Mouse (Mus musculus) megakaryocyte progenitor cell, adult 5-6 weeks (primary cell): ENCODE measurements around the gene Mtch2. TPM values are rescaled to one million over a fixed set of nuclear protein-coding genes. Genes with fewer than 3 reads are reported as not detected.
"Not testable (repeated sequence)": the region's sequence is repeated elsewhere in the genome, so short reads cannot be mapped to it uniquely, and the experiment has no call there.

Experiments used
- ATAC-seq: replicated peaks from 2 replicates; pipeline ENCODE4 v1.8.0; 2016; ENCODE audit warnings: mild to moderate bottlenecking, moderate TSS enrichment, inconsistent platforms; ENCODE audit not compliant: poor library complexity
- total RNA-seq, 2 experiments: library from RNA; stranded (forward) in 1 of 2; stranded (reverse) in 1 of 2; fragments of 157-497, 149-512 nt in 1 of 2; fragments of 200-1000 nt in 1 of 2; gene quantifications; 2 replicates each; pipeline versions ENCODE4 v1.2.3 to v1.2.4; 2015 to 2017

Gene Mtch2
- total RNA-seq (2015): 155 and 176 TPM in 2 replicates
- 170 and 182 TPM in 2 replicates for total RNA-seq (2017)

DNA sequence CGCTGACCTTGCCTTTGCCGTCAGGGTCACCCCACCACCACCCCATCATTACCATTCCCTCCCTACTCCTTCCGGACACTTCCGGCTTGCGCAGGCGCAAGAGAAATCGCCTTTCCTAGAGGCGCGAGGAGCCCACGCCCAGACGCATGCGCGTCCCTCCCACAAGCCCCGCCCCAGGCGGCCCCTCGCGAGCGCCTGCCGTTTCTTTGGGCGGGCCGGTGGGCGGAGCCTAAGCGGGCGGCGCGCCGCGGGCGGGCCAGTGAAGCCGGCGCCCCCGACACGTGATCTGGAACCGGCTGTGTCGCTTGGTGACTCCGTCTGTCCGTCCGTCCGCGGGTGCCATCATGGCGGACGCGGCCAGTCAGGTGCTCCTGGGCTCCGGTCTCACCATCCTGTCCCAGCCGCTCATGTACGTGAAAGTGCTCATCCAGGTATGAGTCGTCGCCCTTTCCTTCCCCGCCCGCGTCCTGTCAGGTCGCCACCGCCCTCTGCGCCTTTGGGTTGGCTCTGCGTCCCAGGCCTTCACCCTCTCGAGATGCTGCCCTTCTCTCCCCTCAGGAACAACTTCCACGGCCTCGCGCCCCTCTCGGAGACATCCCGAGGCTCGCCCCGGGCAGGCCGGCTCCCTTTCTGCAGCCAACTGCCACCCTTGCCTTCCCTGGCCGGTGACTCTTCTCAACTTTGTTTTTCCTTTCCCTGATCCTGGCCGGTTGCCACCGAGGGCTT is at the start of gene Mtch2:
Gene Mtch2, plus strand, starts transcription at position 201 of the 726 bp plus-strand sequence.
- ATAC-seq: peak; percentile 88

DNA sequence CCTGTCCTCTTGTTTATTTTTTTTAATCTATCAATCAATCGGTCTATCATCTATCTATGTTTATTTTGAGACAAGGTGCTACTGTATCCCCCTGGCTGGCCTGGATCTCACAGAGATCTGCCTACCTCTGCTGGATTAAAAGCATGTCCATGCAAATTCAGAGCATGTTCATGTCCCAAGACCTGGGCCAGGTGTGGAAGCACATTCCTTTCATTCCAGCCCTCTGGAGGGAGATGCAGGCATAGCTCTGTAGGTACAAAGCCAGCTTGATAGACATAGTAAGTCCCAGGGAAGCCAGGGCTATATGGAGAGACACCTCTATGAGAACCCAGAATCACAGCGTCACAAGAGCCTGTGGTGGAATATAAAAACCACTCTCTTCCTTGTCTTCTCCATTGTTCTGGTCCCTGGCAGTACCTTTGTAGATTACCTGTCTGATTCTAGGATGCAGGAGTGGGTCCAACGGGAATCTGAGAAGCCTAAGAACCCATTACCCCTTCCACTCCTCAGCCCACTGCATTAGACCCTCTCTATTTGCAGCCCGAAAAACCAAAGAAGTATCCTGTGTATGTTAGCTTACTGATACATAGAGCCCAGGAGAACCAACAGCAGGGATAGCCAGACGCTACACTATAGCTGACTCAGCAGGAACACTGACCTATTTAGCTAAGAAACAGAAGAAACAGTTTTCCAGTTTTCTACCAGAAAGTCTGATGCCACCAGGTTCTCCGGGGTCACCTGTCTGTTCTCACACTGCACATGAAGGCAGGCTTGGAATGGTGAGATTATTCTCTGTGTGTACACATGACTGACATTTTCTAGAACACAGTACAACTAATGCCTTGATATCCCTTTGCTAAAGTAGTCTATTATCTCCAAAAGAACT is 38.5 kb upstream of the Mtch2 start:
- ATAC-seq: no peak

DNA sequence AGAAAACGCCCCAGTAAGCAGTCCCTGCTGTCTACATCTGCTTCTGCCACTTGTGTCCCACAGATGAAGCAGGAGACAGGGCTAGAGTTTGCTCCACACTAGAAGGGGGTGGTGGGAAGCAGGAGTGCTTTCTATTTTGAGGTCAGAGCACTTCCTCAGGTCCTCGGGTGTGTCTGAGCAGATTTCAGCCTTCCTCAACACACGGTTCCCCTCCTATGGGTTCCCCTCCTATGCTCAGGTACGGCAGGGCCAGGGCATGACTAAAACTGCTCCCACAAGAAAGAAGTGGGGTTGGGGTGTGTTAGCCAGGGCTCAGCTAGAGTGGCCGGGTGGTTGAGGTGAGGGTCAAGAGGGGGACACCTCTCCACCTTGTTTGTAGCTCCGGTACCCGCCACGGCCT is 36.2 kb upstream of the Mtch2 start:
- ATAC-seq: no peak

DNA sequence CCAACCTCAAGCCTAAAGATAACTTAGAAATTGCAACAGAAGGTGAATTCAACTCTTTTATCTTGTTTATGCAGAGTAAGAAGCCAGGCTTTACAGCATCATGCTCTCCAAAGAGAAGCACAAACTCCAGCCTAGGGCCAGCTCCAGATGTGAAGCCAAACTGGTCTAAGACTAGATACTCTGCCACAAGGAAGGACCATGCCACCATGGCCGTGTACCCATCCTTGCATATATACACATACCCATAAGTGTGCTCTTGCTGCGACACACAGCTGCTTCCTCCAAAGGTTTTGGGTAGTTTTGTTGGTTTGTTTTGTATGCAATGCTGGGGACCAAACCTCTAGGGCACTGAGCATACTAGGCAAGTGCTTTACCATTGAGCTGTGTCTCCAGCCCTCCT is 31.7 kb upstream of the Mtch2 start:
- no peak for ATAC-seq

DNA sequence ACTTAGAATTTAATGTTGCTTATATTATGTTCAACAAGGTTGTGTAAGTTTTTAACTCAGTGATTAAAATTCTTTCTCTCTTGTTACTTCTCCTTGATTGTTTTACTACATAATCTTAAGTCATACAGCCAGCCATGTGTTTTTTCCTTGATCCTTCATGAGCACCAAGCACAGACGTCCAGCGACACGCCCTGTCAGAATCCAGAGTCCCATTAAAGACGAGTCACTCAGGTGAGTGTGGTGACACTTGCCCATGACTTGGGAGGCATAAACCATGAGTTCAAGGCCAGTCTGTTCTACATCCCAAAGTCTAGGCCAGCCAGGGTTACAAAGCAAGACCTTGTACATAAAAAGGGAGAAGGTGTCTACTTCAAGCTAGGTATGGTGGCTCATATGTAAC is 30.8 kb upstream of the Mtch2 start:
- no peak for ATAC-seq

DNA sequence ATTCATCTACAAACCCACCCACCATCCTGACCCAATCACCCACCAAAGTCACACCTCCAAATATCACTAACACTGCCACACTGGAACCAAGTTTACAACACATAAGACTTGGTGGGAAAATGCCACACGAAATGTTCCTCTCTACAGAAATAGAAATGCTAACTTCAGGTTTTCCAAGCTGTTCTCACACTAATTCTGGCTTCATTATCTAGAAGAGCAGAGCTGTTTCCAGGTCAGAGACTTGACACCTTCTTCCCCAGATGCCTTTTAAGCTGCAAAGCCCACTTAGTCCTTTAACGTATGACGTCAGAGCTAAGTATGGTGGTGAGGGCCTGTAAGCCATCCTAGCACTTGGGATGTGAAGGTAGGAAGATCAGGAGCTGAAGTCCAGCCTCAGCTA is 28.2 kb upstream of the Mtch2 start:
- no peak for ATAC-seq

DNA sequence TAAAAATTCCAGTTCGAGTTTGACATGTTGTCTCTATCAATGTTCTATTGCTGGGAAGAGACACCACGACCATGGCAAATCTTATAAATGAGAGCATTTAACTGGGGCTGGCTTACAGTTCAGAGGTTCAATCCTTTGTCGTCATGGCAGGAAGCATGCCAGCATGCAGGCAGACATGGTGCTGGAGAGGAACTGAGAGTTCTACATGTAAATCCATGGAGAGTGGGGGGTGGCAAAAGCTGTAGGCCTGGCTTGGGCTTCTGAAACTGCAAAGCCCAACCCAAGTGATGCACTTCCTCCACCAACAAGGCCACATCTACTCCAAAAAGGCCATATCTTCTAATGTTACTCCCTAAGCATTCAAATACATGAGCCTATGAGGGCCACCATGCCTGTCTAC is 26.1 kb upstream of the Mtch2 start:
- no peak for ATAC-seq

DNA sequence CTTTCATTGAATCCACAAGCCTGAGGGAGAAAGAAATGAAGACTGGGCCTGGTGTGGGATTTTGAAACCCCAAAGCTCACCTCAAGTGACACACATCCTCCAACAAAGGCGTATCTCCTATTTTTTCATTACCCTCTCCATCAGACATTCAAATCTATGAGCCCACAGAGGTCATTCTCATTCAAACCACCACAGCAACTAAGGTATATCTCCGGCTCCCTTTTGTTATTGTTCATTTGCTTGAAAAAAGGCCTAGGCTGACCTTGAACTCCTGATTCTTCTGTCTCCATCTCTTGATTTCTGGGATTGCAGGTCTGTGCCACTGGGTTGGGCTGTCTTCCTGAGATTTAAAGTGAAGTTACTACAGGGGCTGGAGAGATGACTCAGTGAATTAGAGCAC is 24.0 kb upstream of the Mtch2 start:
- no peak for ATAC-seq

DNA sequence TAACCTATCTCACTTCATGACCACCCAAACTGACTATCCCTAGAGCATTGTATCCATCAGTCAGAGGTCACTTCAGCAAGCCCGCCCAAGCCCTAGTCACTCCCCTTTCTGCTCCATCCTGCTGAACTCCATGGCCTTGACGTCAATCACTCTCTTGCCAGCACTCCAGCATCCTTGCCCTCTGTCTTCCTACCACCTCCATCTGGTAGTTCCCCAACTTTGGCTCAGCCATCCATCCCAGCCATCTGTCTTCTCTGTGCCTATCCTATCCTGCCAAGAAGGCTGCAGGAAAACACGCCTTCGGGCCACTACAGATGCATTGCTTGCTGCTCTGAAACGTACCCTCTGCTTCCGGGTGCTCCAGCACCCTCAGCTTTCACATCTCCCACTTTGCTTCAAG is 23.2 kb upstream of the Mtch2 start:
- ATAC-seq: no peak

DNA sequence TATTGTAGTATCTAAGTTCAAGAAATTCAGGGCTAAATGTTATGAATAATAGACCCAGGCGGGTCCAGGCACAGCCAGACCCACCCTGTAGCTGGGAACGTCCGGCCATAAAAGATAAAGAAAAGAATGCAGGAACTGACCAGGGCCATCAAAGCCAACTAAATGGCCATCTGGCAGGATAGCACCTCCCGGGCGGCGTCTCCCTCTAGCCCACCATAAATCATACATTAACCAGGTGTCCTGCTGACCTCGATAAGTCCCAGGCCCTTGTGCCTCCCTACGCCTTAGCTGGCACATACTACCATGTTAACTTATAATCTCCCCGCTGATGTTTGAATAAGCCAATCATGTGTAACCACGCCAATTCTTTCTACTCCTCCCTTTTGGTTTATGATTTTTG is 22.4 kb upstream of the Mtch2 start:
- ATAC-seq: not testable (repeated sequence)

DNA sequence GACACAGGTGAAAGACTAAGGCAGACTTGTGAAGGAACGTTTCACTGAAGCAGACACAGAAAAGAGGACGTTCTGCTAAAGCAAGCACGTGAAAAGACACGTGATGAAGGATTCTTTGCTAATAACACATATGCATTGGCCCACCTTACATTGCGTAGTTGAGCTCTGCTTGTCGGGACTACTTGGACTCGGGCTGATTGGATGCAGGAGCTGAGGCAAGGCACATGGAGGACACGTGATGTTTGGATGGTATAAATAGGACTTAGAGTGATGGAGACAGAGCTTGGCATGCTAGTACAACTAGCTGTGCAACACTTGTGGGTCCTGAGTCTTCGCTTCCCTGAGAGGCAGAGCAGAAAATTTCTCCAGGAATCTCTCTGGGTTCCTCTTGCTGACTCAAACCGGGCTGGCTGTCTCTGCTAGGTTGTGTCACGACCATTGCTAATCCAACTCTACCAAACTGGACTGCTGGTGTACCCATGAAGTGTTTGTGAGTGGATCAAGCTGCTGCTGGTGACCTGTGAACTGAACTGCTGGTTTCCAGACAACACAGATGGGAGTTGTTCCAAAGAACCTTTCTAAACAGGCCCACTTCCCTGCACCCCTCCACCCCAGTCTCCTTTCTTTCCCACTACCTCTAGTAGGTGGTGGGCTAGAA is 21.3 kb upstream of the Mtch2 start:
- ATAC-seq: no peak

DNA sequence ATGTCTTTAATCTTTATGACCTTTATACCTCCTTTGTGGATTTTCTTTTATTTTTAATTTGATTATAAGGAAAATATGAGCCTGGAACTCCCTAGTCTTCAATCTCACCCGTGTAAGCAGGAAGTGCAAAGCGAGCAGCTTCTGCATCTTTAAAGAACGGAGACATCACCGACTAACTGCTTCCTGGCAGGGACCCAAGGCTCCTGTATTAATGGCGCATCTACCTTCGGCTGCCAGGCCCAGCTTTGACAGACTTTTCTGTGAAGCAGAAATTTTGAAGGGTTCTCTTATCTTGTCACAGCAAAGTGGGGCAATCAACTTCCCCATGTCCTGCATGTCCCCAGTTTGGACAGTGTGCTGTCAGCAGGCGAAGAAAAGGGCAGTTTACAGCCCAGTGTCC is 18.2 kb upstream of the Mtch2 start:
- ATAC-seq: no peak

DNA sequence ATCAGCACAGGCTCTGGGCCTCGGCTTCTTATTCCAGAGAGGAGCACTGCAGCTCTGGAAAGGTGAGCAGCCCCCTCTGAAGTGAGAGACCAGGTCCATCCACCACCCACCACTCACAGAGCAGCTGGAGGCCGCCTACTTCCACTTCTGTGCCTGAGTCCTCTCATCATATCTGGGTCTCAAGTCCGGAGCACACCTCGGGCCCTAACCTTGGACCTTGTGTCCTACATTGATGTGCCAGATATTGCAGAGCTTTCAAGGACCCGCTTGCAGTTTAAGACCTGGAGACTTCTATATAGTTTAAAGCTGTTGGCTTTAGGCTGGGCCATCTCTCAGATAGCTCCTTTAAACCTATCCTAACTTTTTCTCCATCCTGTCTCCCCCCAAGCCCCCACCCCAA is 13.5 kb upstream of the Mtch2 start:
- no peak for ATAC-seq

DNA sequence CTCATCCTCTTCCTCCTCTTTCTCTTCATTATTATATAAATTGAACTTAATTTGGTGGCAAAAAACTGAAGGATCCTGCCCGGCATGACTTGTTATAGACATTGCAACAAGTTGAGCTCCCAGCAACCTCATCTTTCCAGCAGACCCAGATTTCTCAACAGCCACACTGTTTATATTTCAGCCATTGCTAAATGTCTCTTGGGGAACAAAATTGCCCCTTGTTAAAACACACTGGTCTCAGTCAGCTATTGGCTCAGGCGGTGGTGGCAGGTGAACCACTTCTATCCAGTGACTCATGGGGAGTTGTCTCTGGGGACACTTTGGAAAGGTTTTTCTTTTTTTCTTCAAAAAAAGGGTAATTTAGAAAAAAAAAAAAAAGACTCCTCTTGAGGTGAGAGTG is 8.3 kb upstream of the Mtch2 start:
- ATAC-seq: no peak

DNA sequence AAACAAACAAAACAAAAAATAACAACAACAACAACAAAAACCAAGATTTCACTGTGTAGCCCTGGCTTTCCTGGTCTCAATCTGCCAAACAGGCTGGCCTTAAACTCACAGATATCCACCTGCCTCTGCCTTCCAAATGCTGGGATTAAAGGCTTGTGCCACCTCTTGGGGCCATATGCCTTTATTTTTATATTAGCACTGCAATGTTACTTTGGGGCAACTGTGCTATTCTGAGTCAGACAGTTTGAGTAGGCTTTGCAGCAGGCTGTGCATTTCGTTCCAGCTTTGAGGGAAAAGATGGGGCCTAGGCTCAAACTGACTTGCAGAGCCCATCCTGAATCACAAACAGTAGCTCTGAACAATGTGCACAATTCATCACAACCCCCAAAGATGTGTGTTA is 3.3 kb upstream of the Mtch2 start:
- ATAC-seq: no peak

DNA sequence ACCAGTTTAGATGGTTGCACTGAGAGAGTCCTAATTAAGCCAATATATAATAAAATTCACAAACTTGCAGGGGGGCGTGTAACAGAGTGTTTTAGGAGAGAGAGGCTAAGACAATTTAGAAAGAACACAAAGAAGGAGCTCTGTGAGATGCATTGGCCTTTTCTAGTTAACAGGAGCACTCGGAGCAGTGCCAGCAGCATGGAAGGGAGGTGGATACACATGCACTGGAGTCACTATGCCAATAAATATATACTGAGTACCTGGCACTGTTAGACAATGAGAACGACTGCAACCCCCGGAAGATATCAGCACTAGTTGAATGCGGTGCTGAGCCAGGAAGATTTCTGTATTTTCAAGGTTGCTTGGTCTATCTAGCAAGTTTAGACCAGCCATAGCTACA is 2.7 kb upstream of the Mtch2 start:
- no peak for ATAC-seq

DNA sequence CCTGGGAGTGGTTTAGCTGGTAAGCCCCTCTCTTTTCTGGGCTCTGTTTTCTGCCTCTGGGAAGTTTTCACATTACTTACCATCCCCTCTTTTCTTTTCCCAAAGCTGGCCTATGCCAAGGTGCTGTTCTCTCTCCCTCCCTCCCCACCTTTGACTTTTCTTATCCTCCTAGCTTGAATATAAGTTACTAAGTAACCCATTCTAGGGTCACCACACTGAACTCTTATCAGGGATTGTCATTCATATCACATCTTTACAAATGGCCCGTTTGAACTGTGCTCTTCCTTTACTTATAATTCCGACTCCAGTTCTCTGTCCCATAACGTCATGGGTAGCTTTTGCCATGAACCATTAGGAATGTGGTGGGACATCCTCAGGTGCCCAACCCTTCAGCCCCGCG is 1.7 kb upstream of the Mtch2 start:
- no peak for ATAC-seq

DNA sequence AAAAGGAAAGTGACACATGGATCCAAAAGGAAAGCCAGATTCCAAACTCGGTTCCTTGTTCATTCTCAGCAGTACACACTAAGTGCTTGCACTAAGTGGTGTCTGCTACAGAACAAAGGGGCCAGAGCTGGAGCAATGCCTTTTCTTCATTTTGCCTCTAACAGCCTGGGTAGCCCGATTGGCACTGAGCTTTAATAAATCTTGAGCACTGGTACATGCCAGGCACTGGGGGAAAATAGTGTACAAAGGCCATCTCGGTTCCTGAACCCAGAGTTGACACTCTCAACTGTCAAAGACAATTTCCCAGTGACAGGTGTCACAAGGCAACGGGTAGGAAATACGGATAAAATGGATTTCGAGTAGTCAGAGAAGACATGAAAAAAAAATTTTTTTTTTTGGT is 784 bp upstream of the Mtch2 start:
- no peak for ATAC-seq

DNA sequence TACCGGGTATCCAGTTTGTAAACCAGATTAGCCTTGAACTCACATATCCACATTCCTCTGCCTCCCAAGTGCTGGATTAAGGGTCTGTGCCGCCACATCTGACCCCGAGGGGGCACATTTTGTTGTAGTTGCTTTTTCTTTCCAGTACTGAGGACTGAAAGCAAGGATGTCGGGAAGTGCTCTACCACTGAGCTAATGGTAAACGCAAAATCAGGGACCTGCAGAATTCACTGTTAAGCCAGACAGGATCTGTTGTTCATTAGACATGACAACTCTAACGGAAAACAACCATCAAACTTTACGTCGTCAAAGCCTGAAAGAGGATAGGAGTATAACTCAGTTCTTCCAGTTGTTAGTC is 379 bp upstream of the Mtch2 start:
- no peak for ATAC-seq

DNA sequence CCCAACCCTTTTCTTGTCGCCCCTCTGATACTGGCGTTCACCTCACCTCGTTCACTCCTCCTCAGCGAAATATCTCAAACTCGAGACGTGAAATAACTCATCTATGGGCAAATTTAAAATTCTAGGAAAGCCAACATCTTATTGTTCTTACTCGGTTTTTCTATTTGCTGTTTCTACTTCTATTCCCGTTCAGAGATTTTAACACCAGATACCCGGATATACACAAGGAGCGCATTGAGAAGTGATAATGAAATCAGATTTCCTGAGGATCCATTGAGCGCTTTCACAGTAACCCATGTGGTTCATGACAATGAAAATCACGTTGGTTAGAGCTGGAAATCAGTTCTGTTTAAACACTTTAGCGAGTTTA is 711 bp downstream of the Mtch2 start:
- ATAC-seq: no peak

DNA sequence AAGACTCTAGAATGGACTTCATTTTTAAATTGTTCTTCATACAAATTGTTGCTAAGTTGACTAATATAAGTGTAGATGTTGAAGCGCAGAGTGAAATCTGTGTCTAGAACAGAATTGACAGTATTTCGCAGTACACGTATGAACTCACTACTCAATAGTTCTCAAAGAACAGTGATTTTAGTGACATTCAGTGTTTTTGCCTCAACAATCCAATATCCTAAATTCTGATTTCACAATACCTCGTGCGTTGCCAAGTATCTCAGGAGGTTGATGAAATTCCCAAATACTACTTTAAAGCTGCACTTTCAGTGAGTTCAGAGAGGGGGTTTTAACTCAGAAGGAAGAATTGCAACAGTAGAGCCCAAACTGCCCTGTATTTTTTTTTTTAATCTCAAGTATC is 1.4 kb downstream of the Mtch2 start:
- ATAC-seq: no peak

DNA sequence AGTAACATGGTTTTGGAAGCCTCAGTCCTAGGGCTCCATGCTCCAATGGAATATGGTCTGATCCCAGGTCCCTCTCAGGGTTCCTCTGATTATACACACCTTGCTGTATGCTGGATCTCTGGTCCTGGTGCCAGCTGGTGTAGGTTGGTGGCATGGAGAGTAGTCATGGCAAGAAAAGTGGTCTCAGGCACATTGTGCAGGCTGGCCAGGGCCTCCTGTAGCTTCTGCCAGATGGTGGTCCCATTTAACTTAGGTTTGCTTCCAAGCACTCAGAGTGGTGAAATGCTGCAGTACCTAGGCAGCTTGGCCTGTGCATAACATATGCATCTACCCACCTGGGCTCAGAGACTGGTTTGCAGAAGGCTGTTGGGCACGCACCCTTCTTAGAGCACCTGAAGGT is 3.4 kb downstream of the Mtch2 start:
- ATAC-seq: no peak
